Mouse (Mus musculus) heart, embryonic 16.5 days (tissue): ENCODE results near the gene Atcay. TPM values are rescaled to one million over a fixed set of nuclear protein-coding genes. Genes with fewer than 3 reads are reported as not detected.

Experiments used
- ATAC-seq: fragments of 200-750 bp; cut with Nextera tagmentation; replicated peaks from 2 replicates; pipeline ENCODE4 v1.8.0; 2017; ENCODE audit warnings: moderate number of reproducible peaks; ENCODE audit not compliant: insufficient read depth, low FRiP score; ENCODE audit errors: extremely low read depth
- H3K27ac ChIP-seq: fragments of 300-500 bp; sonication (generic); 2 replicates; pipeline ENCODE4 v1.5.1; 2014; ENCODE audit warnings: mild to moderate bottlenecking, low read length, control low read depth, moderate library complexity
- H3K27me3 ChIP-seq: fragments of 300-500 bp; sonication (generic); 2 replicates; pipeline ENCODE4 v1.6.1; 2014; ENCODE audit warnings: low read length, mixed read lengths; ENCODE audit not compliant: control insufficient read depth, insufficient read depth
- H3K36me3 ChIP-seq: fragments of 300-500 bp; sonication (generic); 2 replicates; pipeline ENCODE4 v1.6.1; 2014; ENCODE audit not compliant: control insufficient read depth, insufficient read depth
- H3K4me1 ChIP-seq: fragments of 300-500 bp; sonication (generic); 2 replicates; pipeline ENCODE4 v1.6.1; 2014; ENCODE audit warnings: low read length, mixed read lengths; ENCODE audit not compliant: control insufficient read depth, insufficient read depth
- H3K4me2 ChIP-seq: fragments of 300-500 bp; sonication (generic); 2 replicates; pipeline ENCODE4 v1.6.1; 2014; ENCODE audit warnings: low read depth, mild to moderate bottlenecking, control low read depth, low read length
- H3K4me3 ChIP-seq: fragments of 300-500 bp; sonication (generic); 2 replicates; pipeline ENCODE4 v1.5.1; 2014; ENCODE audit warnings: mild to moderate bottlenecking, control low read depth, low read length
- H3K9ac ChIP-seq: fragments of 300-500 bp; sonication (generic); 2 replicates; pipeline ENCODE4 v1.6.1; 2014; ENCODE audit warnings: low read length, control low read depth
- H3K9me3 ChIP-seq: fragments of 300-500 bp; sonication (generic); replicated peaks from 2 replicates; pipeline ENCODE4 v1.6.1; 2016; ENCODE audit warnings: low read length; ENCODE audit not compliant: control insufficient read depth
- WGBS: fragments of 180-500 bp; shearing (Covaris S2); extraction: QIAGEN DNeasy Blood & Tissue Kit; methylation state at CpG from one replicate; pipeline ENCODE4 v1.1.7; 2014; 5-methylcytosine and 5-hydroxymethylcytosine counted together
- polyA plus RNA-seq: library from polyadenylated mRNA; unstranded; fragments of >200 nt; fragmentation: Nextera tagmentation; extraction: Ambion mirVana; gene quantifications from 2 replicates; pipeline ENCODE4 v1.2.1, GENCODE M21; 2015

Gene Atcay
- polyA plus RNA-seq, 1 experiment from 2014 or later = 0.33 TPM

DNA sequence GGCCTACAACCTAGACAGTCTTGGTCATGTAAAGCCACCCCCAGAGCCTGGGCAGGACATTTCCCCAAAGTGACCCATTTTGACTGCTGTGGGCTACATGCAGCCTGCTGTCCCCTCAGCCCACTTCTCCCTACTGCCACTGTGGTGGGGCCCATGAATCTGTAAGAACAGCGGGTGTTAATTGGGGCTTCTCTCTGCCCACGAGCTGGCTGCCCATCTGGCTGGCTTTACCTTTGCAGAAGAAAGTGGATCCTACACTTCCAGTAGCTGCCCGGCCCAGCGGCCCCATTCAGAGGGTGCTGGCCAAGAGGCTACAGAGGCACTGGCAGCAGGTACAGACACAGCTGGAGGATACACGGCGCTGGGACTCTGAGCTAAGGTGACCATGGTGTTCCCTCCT, 14.5 kb upstream of the Atcay start:
- Histone ChIP-seq H3K4me1 (no peaks in the 10 kb centered on the region), H3K4me2 (no peak overlapping the region), H3K4me3 (no peak overlapping the region), H3K36me3 (no peaks in the 10 kb centered on the region), H3K9ac (no peak overlapping the region), H3K27ac (no peak overlapping the region), H3K27me3 (peaks cover 15% of the 10 kb centered on the region), H3K9me3 (no peaks in the 10 kb centered on the region)
- ATAC-seq = no peak
- WGBS = 84% methylated on average over 6 of the region's 6 CpGs

DNA sequence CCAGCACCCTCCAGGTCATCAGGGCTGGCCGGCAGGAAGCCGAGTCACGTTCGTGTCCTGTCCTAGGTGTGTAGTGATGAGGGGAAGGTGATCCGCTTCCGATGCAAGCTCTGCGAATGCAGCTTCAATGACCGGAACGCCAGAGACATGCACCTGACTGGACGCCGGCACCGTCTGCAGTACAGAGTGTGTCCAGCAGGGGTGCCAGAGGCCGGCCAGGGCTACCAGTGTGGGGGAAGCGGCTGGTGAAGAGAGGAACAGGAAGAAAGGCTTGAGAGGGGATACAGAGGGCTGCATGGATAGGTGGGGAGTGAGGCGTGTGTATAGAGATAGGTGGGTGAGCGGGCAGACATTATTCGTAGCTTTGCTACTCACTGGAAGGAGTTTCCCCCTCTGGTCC, 14.0 kb upstream of the Atcay start:
- Histone ChIP-seq H3K4me2 (no peak overlapping the region), H3K27me3 (peaks cover 18% of the 10 kb centered on the region), H3K4me1 (no peaks in the 10 kb centered on the region), H3K4me3 (no peak overlapping the region), H3K9ac (no peak overlapping the region), H3K36me3 (no peaks in the 10 kb centered on the region), H3K27ac (no peak overlapping the region), H3K9me3 (no peaks in the 10 kb centered on the region)
- WGBS = 7% methylated on average over 17 of the region's 17 CpGs
- no peak; the same call in 1 of the 2 replicates for ATAC-seq

DNA sequence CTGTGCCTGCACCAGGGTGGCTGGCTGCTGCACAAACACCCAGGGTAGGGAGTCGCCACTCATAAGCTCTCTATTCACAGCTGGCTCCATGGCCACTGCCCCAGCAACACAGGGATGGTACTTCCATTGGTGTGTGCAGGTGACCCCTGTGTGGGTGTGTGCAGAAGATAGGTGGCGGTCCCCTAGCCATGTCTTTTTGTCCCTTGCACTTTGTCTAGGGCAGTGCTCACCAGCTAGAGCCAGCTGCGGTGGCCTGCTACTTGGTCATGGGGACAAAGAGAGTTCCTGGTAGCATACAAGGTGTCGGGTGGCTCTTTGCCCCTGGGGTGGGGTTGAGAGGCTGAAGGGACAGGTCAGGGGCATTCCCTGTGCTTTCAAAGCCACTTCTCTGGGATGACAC, 13.5 kb upstream of the Atcay start:
- ATAC-seq = no peak
- no peak overlapping the region for H3K4me2 ChIP-seq
- H3K27ac ChIP-seq = no peak overlapping the region
- H3K27me3 ChIP-seq = peaks cover 22% of the 10 kb centered on the region
- no peaks in the 10 kb centered on the region for H3K4me1 ChIP-seq
- 78% methylated on average over 4 of the region's 4 CpGs for WGBS
- no peak overlapping the region for H3K9ac ChIP-seq
- no peaks in the 10 kb centered on the region for H3K36me3 ChIP-seq
- H3K9me3 ChIP-seq = no peaks in the 10 kb centered on the region
- no peak overlapping the region for H3K4me3 ChIP-seq

DNA sequence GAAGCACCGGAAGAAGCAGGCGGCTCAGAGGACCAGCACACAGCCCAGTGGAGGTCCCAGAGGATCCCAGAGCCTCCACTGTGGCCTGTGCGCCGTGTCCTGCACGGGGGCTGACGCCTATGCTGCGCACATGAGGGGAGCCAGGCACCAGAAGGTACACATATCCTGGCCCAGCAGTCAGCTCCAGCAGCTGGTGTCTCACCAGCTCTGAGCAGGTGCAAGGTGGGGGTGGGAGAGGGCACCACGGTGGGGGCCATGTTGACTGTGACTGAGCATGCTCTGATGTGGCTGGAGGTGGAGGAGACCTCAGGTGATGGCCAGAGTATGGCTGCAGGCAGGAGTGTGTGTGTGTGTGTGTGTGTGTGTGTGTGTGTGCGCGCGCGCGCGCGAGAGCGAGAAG, 11.4 kb upstream of the Atcay start:
- H3K9ac ChIP-seq = no peak overlapping the region
- no peaks in the 10 kb centered on the region for H3K9me3 ChIP-seq
- H3K36me3 ChIP-seq = no peaks in the 10 kb centered on the region
- no peak overlapping the region for H3K4me3 ChIP-seq
- ATAC-seq = no peak
- no peaks in the 10 kb centered on the region for H3K4me1 ChIP-seq
- no peak overlapping the region for H3K4me2 ChIP-seq
- no peak overlapping the region for H3K27ac ChIP-seq
- 87% methylated on average over 16 of the region's 16 CpGs for WGBS
- peaks cover 27% of the 10 kb centered on the region for H3K27me3 ChIP-seq

DNA sequence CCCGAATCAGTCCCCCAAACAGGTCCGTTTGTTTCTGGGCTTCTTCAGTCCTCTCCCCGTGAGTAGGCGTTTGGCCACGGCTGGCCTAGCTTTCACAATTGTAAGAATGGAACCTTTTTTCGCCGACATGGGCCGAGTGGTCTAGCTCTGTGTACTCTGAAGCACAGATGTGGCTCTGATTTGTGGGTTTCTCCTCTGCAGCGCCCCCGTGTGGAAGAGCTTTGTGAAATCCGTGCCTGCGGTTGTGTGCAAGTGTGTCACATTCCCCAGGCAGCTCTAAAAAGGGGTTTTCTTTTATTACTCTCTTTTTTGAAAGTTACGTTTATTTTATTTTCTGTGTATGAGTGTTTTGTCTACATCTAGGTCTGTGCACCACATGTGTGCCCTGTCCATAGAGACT, 10.2 kb upstream of the Atcay start:
- H3K9ac ChIP-seq = no peak overlapping the region
- H3K27me3 ChIP-seq = peaks cover 27% of the 10 kb centered on the region
- H3K4me2 ChIP-seq = no peak overlapping the region
- H3K36me3 ChIP-seq = no peaks in the 10 kb centered on the region
- no peak overlapping the region for H3K4me3 ChIP-seq
- whole genome bisulfite sequencing = 31% methylated on average over 13 of the region's 13 CpGs
- H3K4me1 ChIP-seq = no peaks in the 10 kb centered on the region
- no peak for ATAC-seq
- no peak overlapping the region for H3K27ac ChIP-seq
- no peaks in the 10 kb centered on the region for H3K9me3 ChIP-seq

DNA sequence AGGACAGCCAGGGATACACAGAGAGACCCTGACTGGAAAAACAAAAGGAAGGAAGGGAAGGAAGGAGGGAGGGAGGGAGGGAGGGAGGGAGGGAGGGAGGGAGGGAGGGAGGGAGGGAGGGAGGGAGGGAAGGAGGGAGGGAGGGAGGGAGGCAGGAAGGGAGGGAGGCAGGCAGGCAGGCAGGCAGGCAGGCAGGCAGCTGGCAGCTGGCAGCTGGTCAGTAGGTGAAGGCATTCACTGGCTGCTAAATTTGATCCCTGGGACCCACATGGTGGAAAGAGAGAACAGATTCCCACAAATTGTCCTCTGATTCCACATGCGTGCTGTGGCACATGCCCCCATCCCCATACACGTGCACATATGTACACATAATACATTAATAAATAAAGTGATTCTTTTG, 8.0 kb upstream of the Atcay start:
- no peak overlapping the region for H3K4me3 ChIP-seq
- H3K9me3 ChIP-seq = no peaks in the 10 kb centered on the region
- H3K36me3 ChIP-seq = no peaks in the 10 kb centered on the region
- H3K4me2 ChIP-seq = no peak overlapping the region
- no peak overlapping the region for H3K27ac ChIP-seq
- 84% methylated on average over 2 of the region's 2 CpGs for WGBS
- no peak for ATAC-seq
- no peak overlapping the region for H3K9ac ChIP-seq
- peaks cover 27% of the 10 kb centered on the region for H3K27me3 ChIP-seq
- 0 out of 2 replicates have a peak, but pooled peaks cover under 1% of the 10 kb centered on the region for H3K4me1 ChIP-seq

DNA sequence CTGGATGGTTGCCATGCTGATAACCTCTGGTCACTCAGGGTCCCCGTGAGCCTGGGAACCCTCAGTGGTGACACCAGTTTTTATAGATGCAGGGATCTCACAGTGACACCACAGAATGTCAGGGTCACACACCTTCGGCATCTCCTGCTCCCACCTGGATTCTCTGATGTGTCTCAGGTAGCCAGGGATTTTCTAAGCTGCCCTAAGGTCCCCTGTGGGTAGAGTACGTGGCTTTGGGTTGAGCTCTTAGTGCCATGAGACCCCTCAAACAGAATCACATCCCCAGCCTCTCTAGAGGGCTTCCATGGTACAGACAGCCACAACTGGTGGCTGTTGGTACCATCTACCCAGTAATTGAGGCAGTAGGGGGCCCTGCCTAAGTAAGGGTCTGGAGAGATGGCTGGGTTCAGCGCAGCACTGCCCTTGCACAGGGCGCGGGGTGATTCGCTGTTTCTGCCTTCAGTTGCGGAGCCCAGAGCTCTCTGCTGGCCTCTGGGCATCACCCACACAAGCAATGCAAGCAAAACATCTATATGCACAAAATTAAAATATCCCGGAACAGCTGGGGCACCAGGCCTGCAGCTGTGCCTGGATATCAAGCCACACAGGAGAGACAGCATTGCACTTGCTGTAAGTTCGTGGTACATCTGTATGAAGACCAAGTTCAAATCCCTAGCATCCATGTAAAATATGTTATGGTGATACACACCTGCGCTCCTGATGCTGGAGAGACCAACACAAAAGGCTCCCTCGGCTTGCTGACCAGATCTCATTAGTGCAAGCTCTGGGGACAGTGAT, 6.0 kb upstream of the Atcay start:
- H3K9me3 ChIP-seq = no peaks in the 10 kb centered on the region
- H3K4me2 ChIP-seq = no peak overlapping the region
- no peak overlapping the region; the same call in 1 of the 2 replicates for H3K9ac ChIP-seq
- ATAC-seq = no peak
- no peaks in the 10 kb centered on the region for H3K36me3 ChIP-seq
- 84% methylated on average over 12 of the region's 12 CpGs for WGBS
- peaks cover 30% of the 10 kb centered on the region for H3K27me3 ChIP-seq
- no peak overlapping the region for H3K4me3 ChIP-seq
- 0 out of 2 replicates have a peak, but pooled peaks cover 4% of the 10 kb centered on the region for H3K4me1 ChIP-seq
- H3K27ac ChIP-seq = no peak overlapping the region

DNA sequence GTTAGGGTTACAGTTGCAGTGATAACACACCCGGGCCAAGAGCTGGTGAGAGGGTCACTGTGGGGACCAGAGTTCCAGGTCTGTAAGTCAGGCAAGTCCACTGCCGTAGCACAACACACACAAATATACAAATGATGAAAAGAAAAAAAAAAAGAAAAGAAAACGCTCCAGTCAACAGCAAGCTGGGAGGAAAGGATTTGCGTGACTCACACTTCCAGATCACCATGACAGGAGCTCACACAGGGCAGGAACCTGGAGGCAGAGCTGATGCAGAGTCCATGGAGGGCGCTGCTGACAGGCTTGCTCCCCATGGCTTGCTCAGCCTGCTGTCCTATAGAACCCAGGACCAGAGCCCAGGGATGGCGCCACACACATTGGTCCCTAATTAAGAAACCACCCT, 3.6 kb upstream of the Atcay start:
- no peak overlapping the region for H3K9ac ChIP-seq
- peaks cover 20% of the 10 kb centered on the region for H3K27me3 ChIP-seq
- 0 out of 2 replicates have a peak, but pooled peaks cover 12% of the 10 kb centered on the region for H3K4me1 ChIP-seq
- ATAC-seq = no peak
- no peak overlapping the region for H3K4me3 ChIP-seq
- 72% methylated on average over 6 of the region's 6 CpGs for WGBS
- H3K4me2 ChIP-seq = no peak overlapping the region
- no peaks in the 10 kb centered on the region for H3K36me3 ChIP-seq
- H3K27ac ChIP-seq = no peak overlapping the region
- no peaks in the 10 kb centered on the region for H3K9me3 ChIP-seq

DNA sequence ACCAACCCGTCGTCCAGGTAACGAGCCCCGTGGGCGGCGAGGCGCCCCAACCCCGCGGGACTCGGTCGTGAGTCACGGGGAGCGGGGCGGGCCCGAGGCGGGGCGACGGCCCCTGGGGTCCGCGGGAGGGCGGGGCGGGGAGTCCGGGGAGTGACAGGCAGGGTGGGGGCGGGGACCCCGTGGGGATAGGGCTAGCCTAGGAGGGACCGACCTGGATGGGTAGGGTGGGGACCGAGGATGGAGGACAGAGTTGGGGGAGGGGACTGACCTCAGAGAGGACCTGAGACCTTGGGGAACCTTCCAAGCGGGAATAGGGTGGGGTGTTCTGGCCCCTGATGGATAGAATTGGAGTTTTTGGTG, 2.6 kb upstream of the Atcay start:
- Histone ChIP-seq H3K9me3 (no peaks in the 10 kb centered on the region), H3K4me1 (0 out of 2 replicates have a peak, but pooled peaks cover 12% of the 10 kb centered on the region), H3K9ac (peak overlapping the region; percentile 88), H3K4me2 (peak overlapping the region; percentile 75), H3K27ac (0 out of 2 replicates have a peak overlapping the region, but pooled peaks have one; percentile 39), H3K36me3 (no peaks in the 10 kb centered on the region), H3K27me3 (peaks cover 16% of the 10 kb centered on the region), H3K4me3 (peak overlapping the region; percentile 85)
- WGBS = under 1% methylated on average over 21 of the region's 28 CpGs
- ATAC-seq = peak; percentile 49
